Mouse (Mus musculus): Measurements from ENCODE around the gene Whamm.

- TF ChIP-seq CTCF (IDR thresholded peaks at IDR 0.05; ENCODE audit: borderline replicate concordance, insufficient read depth, low read length): no peak
- no peak for TF ChIP-seq POLR2A (IDR thresholded peaks at IDR 0.05; ENCODE audit: low read depth, low read length)
Observed at GRCm38 (mm10) chr7:81548864-81549263, 22.2 kb upstream of the Whamm start.

All from embryonic fibroblast, embryonic 13.5 days (primary cell).